Mouse (Mus musculus): ENCODE results near the gene Capzb.

DNA sequence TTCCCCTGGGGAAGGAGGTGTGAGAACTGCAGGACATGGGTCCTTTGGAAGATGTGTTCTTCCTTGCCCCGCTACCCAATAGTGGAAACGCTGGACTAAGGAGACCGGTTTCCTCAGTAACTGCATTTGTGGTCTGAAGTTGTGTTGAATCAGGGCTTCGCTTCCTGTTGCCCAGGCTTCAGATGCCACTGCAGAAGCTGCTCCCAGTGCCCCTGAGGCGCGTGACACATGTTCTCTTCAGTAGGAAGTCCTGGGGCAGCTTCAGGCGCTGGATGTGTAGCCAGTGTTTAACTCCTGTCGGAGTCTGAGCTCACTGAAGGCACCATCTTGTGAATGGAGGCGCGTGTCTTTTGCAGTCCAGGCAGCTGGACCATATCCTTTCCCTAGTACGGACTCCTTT lies 4.8 kb upstream of the Capzb start:
- TF ChIP-seq GATA1 (IDR thresholded peaks at IDR 0.05; ENCODE audit: borderline replicate concordance, low read length) (no peak), FLI1 (IDR thresholded peaks at IDR 0.05; ENCODE audit: low read length) (no peak)
